Mouse (Mus musculus) B cell, adult 67 days (primary cell): Measurements from ENCODE around the gene Chst2. TPM values are rescaled to one million over a fixed set of nuclear protein-coding genes. Genes with fewer than 3 reads are reported as not detected.

ENCODE experiments used
- total RNA-seq, 2 experiments: library from RNA; stranded (reverse); gene quantifications; 4 replicates each; pipeline ENCODE4 v1.2.4; 2023

Chst2 gene
- total RNA-seq = not detected

GRCm38 (mm10) chr9:95406571-95407561, at the start of gene Chst2:
Chst2 (minus strand) TSS chr9:95406722.

Other genes with a start within 250 kb of the Chst2 start
- 100 to 1,000 TPM; 102 to 111 TPM for gene U2surp, start 105.3 kb upstream of the Chst2 start, total RNA-seq
- gene Paqr9, start 152.9 kb upstream of the Chst2 start, total RNA-seq = under 1 TPM in 1 of 2 experiments, not detected in 1; 0.32 TPM
- gene Pcolce2, start 230.9 kb upstream of the Chst2 start, total RNA-seq = not detected